Mouse (Mus musculus): ENCODE data around the gene Vcl.

GRCm38 (mm10) chr14:21065490-21066162 lies 136.4 kb downstream of the Vcl start:
- TF ChIP-seq CTCF (IDR thresholded peaks at IDR 0.05; ENCODE audit: control insufficient read depth, insufficient read depth, insufficient read length), result no peak
- TF ChIP-seq MAX (IDR thresholded peaks at IDR 0.05), result no peak
- peak; percentile 47 for TF ChIP-seq CEBPB (IDR thresholded peaks at IDR 0.05; ENCODE audit: low read depth)
- TF ChIP-seq MYOG (IDR thresholded peaks at IDR 0.05; ENCODE audit: control insufficient read depth, extremely low read depth, insufficient read length), result no peak
